Mouse (Mus musculus) testis, adult 2 months (tissue): ENCODE measurements around the gene Zbtb48.

ENCODE experiments used
- CTCF ChIP-seq: fragments of 200-500 bp; IDR thresholded peaks from 2 replicates; pipeline ENCODE4 v1.5.1; 2012; ENCODE audit warnings: low read depth, mild to moderate bottlenecking, inconsistent platforms, low read length, moderate library complexity; ENCODE audit not compliant: control insufficient read depth, insufficient read depth, insufficient replicate concordance
- POLR2A ChIP-seq: fragments of 200-500 bp; IDR thresholded peaks from 2 replicates; pipeline ENCODE4 v1.6.1; 2012; ENCODE audit warnings: low read depth, mild to moderate bottlenecking, inconsistent platforms, low read length, moderate library complexity; ENCODE audit not compliant: control insufficient read depth

GRCm38 (mm10) chr4:152010707-152011134 is 16.8 kb downstream of the Zbtb48 start:
- no peak for TF ChIP-seq CTCF
- TF ChIP-seq POLR2A = no peak
